Mouse (Mus musculus): ENCODE results near the gene Gm45140.

Gene Gm45140

GRCm38 (mm10) chr6:87835695-87836094, at the start of gene Gm45140:
Gm45140 (minus strand) TSS chr6:87835795.
- no peak for DNase-seq

- no peak for DNase-seq
Measured at GRCm38 (mm10) chr6:87882816-87883215, 47.2 kb upstream of the Gm45140 start.

GRCm38 (mm10) chr6:87882221-87882620, 46.6 kb upstream of the Gm45140 start:
- DNase-seq = no peak

- no peak for DNase-seq
Measured at GRCm38 (mm10) chr6:87879628-87880027, 44.0 kb upstream of the Gm45140 start.

GRCm38 (mm10) chr6:87879010-87879409, 43.4 kb upstream of the Gm45140 start:
- no peak for DNase-seq

GRCm38 (mm10) chr6:87876068-87876643, 40.6 kb upstream of the Gm45140 start:
- peak; percentile 69 for DNase-seq

GRCm38 (mm10) chr6:87875562-87875961, 40.0 kb upstream of the Gm45140 start:
- no peak for DNase-seq

- no peak for DNase-seq
Measured at GRCm38 (mm10) chr6:87875083-87875482, 39.5 kb upstream of the Gm45140 start.

GRCm38 (mm10) chr6:87873963-87874362, 38.4 kb upstream of the Gm45140 start:
- no peak for DNase-seq

- peak; percentile 57 for DNase-seq
Measured at GRCm38 (mm10) chr6:87873104-87873503, 37.5 kb upstream of the Gm45140 start.

GRCm38 (mm10) chr6:87871240-87871639, 35.6 kb upstream of the Gm45140 start:
- no peak for DNase-seq

GRCm38 (mm10) chr6:87870440-87870839, 34.8 kb upstream of the Gm45140 start:
- DNase-seq = no peak

GRCm38 (mm10) chr6:87868871-87869506, 33.4 kb upstream of the Gm45140 start:
- DNase-seq = peak; percentile 49

- no peak for DNase-seq
Measured at GRCm38 (mm10) chr6:87867256-87867655, 31.7 kb upstream of the Gm45140 start.

- DNase-seq = no peak
Measured at GRCm38 (mm10) chr6:87866211-87866610, 30.6 kb upstream of the Gm45140 start.

- DNase-seq = no peak
Measured at GRCm38 (mm10) chr6:87857071-87857470, 21.5 kb upstream of the Gm45140 start.

GRCm38 (mm10) chr6:87853446-87853845, 17.9 kb upstream of the Gm45140 start:
- DNase-seq = peak; percentile 24

- DNase-seq = no peak
Measured at GRCm38 (mm10) chr6:87851871-87852270, 16.3 kb upstream of the Gm45140 start.

- peak; percentile 94 for DNase-seq
Measured at GRCm38 (mm10) chr6:87850900-87851614, 15.5 kb upstream of the Gm45140 start, which contains the start of gene Cnbp. Cnbp (minus strand) TSS chr6:87851106.

- peak; percentile 44 for DNase-seq
Measured at GRCm38 (mm10) chr6:87850155-87850899, 14.7 kb upstream of the Gm45140 start.

GRCm38 (mm10) chr6:87849780-87850154, 14.2 kb upstream of the Gm45140 start:
- no peak for DNase-seq

GRCm38 (mm10) chr6:87846813-87847212, 11.2 kb upstream of the Gm45140 start:
- DNase-seq = no peak

- DNase-seq = no peak
Measured at GRCm38 (mm10) chr6:87845031-87845695, 9.6 kb upstream of the Gm45140 start.

Data from kidney, adult 11 months (tissue).